Mouse (Mus musculus) left cerebral cortex, adult 2 months (tissue): Measurements from ENCODE around the gene Reg3b. TPM values are rescaled to one million over a fixed set of nuclear protein-coding genes. Genes with fewer than 3 reads are reported as not detected.
"Not testable (repeated sequence)": the region's sequence is repeated elsewhere in the genome, so short reads cannot be mapped to it uniquely, and the experiment has no call there.

Source experiments
- DNase-seq, 2 experiments: peaks; one replicate each; pipeline ENCODE4 v3.0.0; 2021 to 2022; ENCODE audit warnings: low spot score in 2 of 2, mixed read lengths in 1 of 2; ENCODE audit errors: extremely low spot score in 1 of 2
- H3K27ac ChIP-seq: fragments of 200-600 bp; 2 replicates; pipeline ENCODE4 v1.8.1; 2022
- H3K4me3 ChIP-seq: fragments of 200-600 bp; 2 replicates; pipeline ENCODE4 v1.8.1; 2022
- CTCF ChIP-seq: fragments of 200-600 bp; IDR thresholded peaks from 2 replicates; pipeline ENCODE4 v1.8.1; 2022; ENCODE audit warnings: antibody characterized with exemption, mild to moderate bottlenecking, moderate library complexity
- intact Hi-C: fragments of 180-260 bp; cut with DNase I; formaldehyde crosslinking; loops from one replicate; pipeline ENCODE4 v1.15.1; 2025
- long read RNA-seq, 2 experiments: library from polyadenylated mRNA; stranded (forward); transcript quantifications; one replicate each; pipeline ENCODE4 v2.0.0; 2021; ENCODE audit warnings: borderline mapping rate in 2 of 2
- total RNA-seq, 2 experiments: library from RNA; stranded (reverse); gene quantifications; 2 replicates each; pipeline ENCODE4 v1.2.3; 2021

Gene Reg3b
- not detected for total RNA-seq
- long read RNA-seq, experiment 1, result 0 reads
- long read RNA-seq, experiment 2, result 0 reads

- no peak within 1 kb of the TSS for H3K4me3 ChIP-seq
- intact Hi-C loops, result no loop called here
- no peak for DNase-seq
- TF ChIP-seq CTCF, result no peak
- H3K27ac ChIP-seq, result no peak within 1 kb of the TSS
These were observed at the start of gene Reg3b for GRCm38 (mm10) chr6:78370357-78370756. Gene Reg3b (plus strand): TSS chr6:78370657.

DNA sequence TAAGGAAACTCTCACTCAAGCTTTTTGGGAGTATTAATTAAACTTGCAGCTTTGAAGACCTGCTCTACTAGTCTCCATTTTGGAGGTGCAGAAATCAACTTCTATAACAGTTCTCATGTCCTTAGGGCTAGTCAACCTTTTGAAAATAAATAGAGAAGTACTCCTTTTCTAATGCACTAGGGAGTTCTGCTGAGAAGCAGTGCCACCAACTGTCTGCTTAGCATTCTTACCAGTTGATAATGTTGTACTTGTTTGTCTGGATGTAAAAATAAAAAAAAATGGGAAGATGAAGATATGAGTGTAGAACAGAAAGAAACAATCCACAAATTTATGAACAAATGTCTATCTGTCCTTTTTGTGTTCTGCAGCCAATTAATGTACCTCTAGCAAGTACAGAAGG, 42.7 kb upstream of the Reg3b start:
- DNase-seq, result no peak
- Histone ChIP-seq H3K27ac (no peak overlapping the region), H3K4me3 (no peak overlapping the region)
- TF ChIP-seq CTCF, result peak; percentile 52
- intact Hi-C loops, result loop anchor here (5.0 to 10.0 kb wide), 3 partner anchors 213 to 695 kb away; partner anchors contain the start of gene Ctnna2

DNA sequence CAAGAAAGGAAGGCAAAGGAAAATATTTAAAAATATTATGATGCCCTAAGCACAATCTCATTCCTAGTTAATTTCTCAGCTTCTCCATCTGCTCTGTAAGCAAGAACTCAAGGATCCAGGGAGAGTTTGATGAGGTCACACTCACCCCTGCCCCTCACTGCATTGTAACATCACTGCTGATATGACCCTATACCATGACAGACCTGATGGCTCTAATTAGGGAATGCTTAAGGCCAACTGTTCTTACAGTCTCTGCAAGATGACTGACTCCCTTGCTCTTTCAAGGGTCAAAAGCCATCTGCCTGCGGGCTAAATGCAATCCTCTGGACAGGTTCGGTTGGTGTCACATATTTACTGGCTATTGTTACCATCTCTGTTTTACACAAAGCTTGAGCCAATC, 41.3 kb upstream of the Reg3b start:
- no peak for TF ChIP-seq CTCF
- intact Hi-C loops, result loop anchor here (5.0 to 10.0 kb wide), 3 partner anchors 214 to 697 kb away; partner anchors contain the start of gene Ctnna2
- no peak overlapping the region for H3K27ac ChIP-seq

GRCm38 (mm10) chr6:78331919-78332569, 38.4 kb upstream of the Reg3b start:
- intact Hi-C loops, result loop anchor here (1.0 to 2.0 kb wide), 3 partner anchors 129 to 181 kb away; no protein-coding TSS in a partner anchor
- TF ChIP-seq CTCF, result peak; percentile 75
- peak in 1 of 2 experiments; percentile 17 for DNase-seq
- Histone ChIP-seq H3K27ac (no peak overlapping the region), H3K4me3 (no peak overlapping the region)

More for the DNA sequence above, 41.3 kb upstream of the Reg3b start:
- H3K4me3 ChIP-seq, result no peak overlapping the region
- no peak for DNase-seq

- no peak for TF ChIP-seq CTCF
- Histone ChIP-seq H3K4me3 (no peak overlapping the region), H3K27ac (no peak overlapping the region)
- DNase-seq, result no peak
- intact Hi-C loops, result loop anchor here (1.0 kb wide), 1 partner anchor 120 kb away; no protein-coding TSS in a partner anchor
These were observed 30.2 kb upstream of the Reg3b start for GRCm38 (mm10) chr6:78340296-78340695.

DNA sequence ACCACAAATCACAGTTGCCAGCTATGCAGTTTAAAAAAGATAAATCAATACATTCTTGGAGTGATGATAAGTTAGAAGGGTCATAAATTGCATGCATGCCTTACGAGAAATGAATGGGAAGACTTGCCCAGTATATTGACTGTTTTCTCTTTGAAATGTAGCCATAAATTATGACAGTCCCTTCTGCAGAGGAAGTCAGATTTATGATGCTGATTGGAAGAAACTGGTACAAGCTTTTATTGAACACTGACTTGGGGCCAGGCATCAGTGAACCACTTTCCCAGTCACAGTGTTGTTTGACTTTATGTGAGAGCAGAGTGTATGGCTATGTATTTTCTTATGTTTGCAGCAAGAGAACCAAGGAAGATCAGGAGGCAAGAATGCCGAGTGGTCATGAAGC, 28.8 kb upstream of the Reg3b start:
- Histone ChIP-seq H3K4me3 (no peak overlapping the region), H3K27ac (no peak overlapping the region)
- no peak for DNase-seq
- no peak for TF ChIP-seq CTCF
- intact Hi-C loops, result no loop called here

DNA sequence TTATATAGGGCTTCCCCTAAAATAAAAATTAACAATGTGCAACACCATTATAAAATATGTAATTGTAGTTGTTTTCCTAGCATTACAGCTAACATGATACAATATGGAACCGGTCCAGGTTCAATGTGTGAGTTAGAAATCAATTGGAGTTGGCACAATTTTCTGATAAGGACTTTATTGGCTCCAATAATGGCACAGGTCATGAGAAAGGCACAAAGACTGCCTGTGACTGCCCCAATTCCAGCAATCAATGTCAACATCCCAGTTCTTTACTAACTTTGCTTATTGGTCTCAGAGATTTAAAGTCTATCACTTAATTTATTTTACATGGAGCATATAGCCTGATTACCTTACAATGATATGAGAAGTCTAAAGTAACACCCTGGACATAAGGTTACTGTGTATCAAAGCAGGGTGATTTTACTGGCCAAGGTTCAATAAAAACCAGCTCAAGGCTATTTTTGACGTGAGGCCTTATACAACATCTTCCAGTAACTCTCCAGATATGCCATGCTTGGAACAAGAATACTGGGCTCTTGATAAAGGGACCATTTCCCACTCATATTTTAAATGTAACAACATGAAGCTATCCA, 8.4 kb upstream of the Reg3b start:
- intact Hi-C loops, result no loop called here
- Histone ChIP-seq H3K4me3 (no peak overlapping the region), H3K27ac (no peak overlapping the region)
- no peak for TF ChIP-seq CTCF
- no peak for DNase-seq

DNA sequence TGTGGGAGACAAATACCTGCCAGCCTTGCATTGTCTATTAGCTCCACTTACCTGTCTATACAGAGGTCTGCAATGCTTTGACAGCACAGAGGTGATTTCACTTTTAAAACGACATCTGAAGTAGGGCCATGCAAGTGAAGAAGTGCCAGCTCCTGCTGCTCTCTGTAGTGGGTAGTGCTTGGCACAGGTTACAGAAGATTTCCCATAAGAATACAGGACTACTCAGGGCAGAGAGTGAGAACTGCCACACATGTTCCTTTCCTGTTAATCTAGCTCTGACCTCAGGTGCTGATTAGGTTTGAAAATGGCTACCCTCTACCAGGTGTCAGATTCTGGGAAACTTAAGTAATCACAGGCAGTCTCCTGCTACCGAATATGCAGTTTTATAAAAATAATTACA, 8.3 kb downstream of the Reg3b start, which contains the start of gene Reg3d:
Gene Reg3d (minus strand): TSS at position 101 of the 400 bp plus-strand sequence.
- no peak for TF ChIP-seq CTCF
- Histone ChIP-seq H3K27ac (no peak within 1 kb of the TSS), H3K4me3 (no peak within 1 kb of the TSS)
- DNase-seq, result no peak
- intact Hi-C loops, result no loop called here

- DNase-seq, result no peak
- H3K27ac ChIP-seq, result no peak within 1 kb of the TSS
- H3K4me3 ChIP-seq, result no peak within 1 kb of the TSS
- intact Hi-C loops, result no loop called here
- no peak for TF ChIP-seq CTCF
These were observed 10.0 kb downstream of the Reg3b start, which contains the start of gene Reg3a for GRCm38 (mm10) chr6:78380409-78380808. Gene Reg3a (plus strand): TSS chr6:78380709.

- TF ChIP-seq CTCF, result no peak
- DNase-seq, result no peak
- H3K27ac ChIP-seq, result no peak overlapping the region
- no peak overlapping the region for H3K4me3 ChIP-seq
- intact Hi-C loops, result no loop called here
These were observed 15.2 kb downstream of the Reg3b start for GRCm38 (mm10) chr6:78385609-78386008.

GRCm38 (mm10) chr6:78395323-78395722, 24.9 kb downstream of the Reg3b start, which contains the start of gene Reg2:
Gene Reg2 (plus strand): TSS chr6:78395623.
- H3K4me3 ChIP-seq, H3K27ac ChIP-seq, intact Hi-C loops, DNase-seq: not testable (repeated sequence)

- DNase-seq, H3K4me3 ChIP-seq: not testable (repeated sequence)
These were observed 52.0 kb downstream of the Reg3b start, which contains the start of gene Reg1 for GRCm38 (mm10) chr6:78422411-78422810. Gene Reg1 (plus strand): TSS chr6:78422711.

More at GRCm38 (mm10) chr6:78422411-78422810, 52.0 kb downstream of the Reg3b start, which contains the start of gene Reg1:
- intact Hi-C loops, H3K27ac ChIP-seq: not testable (repeated sequence)

Other genes starting within 250 kb of the Reg3b start
- gene Reg3d, start 8.2 kb downstream of the Reg3b start, total RNA-seq, result not detected
- not detected for gene Reg3a, start 10.1 kb downstream of the Reg3b start, total RNA-seq
- gene Reg2, start 25.0 kb downstream of the Reg3b start, total RNA-seq, result not detected
- not detected for gene Reg1, start 52.1 kb downstream of the Reg3b start, total RNA-seq
- not detected for gene Reg3g, start 98.2 kb downstream of the Reg3b start, total RNA-seq